Mouse (Mus musculus) layer of hippocampus, postnatal 10 days (tissue): ENCODE data around the gene Serpina6. TPM values are rescaled to one million over a fixed set of nuclear protein-coding genes. Genes with fewer than 3 reads are reported as not detected.
A peak's percentile ranks its signal among the peaks of the same experiment; 100 is the strongest.
"Not testable (repeated sequence)": the region's sequence is repeated elsewhere in the genome, so short reads cannot be mapped to it uniquely, and the experiment has no call there.

Experiments used
- DNase-seq, 2 experiments: peaks; one replicate each; pipeline ENCODE4 v3.0.0; 2021; ENCODE audit warnings: low spot score in 2 of 2
- long read RNA-seq: library from polyadenylated mRNA; stranded (forward); transcript quantifications from one replicate; pipeline ENCODE4 v2.0.0, GENCODE M21; 2023
- total RNA-seq, 2 experiments: library from RNA; stranded (reverse); gene quantifications; 2 replicates each; pipeline ENCODE4 v1.2.3; 2021

Serpina6 gene
- total RNA-seq, result not detected
- long read RNA-seq, result 0 reads

DNA sequence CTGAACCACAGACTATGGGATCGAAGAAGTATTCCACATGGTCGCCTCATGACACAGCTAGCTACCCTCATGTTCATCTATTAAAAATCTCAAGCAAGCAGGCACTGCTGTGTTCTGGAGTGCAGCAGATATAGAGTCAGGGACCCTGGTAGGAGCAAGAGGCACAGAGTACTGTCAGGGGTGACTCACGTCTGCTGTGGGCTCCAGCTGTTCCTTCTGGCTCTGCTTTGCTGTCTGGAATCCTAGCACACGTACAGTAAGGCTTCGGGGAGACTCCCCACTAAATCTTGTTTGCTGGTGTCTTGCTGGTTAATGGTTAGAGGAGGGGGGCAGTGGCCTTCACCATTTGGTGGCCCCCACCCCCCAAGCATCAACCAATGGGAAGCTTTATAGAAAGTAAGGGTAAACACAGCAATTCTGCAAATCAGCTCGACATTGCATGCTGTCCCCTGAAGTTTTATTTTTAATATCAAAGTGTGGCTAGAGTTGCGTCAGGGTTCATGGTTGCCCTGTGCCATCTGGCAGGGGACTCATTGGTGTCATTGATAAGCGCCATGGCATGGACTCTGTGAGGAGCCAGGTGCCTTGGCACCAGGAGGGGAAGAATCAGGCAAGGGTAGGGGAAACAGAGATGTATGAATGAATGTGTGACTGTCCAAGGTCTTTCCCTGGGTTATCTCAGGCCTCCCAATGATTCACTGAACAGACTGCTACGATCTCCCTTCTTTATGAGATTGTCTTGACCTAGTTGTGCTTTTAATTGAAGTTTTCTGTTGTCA, at the start of gene Serpina6:
Serpina6 (minus strand) TSS at position 365 of the 779 bp plus-strand sequence.
- DNase-seq, result no peak

- DNase-seq, result no peak
Observed at GRCm38 (mm10) chr12:103706113-103706512, 49.1 kb upstream of the Serpina6 start.

DNA sequence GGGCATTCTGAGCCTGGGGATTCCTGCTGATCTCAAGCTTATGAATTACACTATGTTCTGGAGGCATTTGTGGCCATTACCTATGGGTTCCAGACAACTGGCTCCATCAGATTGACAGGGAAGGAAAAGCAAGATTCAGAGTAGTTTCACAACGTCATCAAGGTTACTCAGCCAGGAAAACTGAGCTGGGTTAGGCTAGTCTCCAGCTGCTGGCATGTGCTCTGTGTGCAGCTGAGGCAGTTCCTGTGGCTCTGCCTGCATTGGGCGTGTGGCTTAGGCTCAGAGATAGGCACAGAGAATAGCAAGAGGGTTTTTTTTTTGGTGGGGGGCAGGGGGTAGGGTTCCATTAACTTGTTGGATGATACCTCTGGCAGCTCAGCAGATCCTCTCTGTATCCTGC, 48.5 kb upstream of the Serpina6 start:
- DNase-seq, result no peak

DNA sequence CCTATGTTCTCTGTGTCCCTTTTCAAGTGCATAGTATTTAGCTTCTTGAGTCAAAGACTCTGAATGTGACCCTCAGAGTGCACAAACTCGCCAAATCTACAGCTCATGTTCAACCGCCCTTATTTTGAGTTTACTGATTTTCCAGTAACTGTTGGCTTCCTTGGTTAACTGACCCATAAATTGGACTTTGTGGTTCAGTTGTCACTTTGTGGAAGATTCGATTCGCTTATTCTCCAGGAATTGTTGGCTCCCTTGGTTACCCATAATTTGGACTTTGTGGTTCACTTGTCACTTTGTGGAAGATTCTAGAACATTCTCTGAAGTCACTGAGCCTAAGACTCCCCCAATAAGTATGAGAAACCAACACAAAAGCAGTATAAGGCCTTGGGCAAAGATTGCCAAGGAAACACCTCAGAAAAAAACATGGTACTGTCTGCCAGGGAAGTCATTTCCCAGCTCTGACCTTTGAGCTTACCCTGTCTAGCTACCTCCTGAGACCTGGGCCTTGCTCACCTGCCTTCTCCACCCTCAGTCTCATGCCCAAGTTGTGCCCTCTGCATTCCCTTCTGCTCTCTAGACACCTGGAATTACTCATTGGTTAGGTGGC, 43.2 kb upstream of the Serpina6 start:
- DNase-seq, result no peak

DNA sequence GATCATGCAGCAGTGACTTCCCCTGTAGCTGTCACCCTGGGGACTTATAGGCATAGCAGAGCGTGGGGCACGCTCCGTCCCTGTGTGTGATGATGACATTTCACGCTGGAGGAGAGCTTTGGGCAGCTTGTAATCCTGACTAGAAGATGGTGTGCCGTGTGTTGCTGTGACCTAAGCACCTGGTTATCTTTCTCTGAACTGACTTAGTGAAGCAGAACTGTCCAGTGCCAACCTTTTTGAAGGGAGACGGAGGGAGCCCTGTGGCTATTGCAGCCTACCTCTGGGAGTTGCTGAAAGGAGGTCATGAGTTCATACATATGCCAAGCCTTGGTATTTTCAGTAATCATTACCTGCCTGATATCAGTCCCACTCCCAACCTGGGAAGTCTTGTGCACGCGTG, 38.4 kb upstream of the Serpina6 start, which contains the start of gene Serpina1f:
Serpina1f (minus strand) TSS at position 101 of the 400 bp plus-strand sequence.
- DNase-seq, result no peak

DNA sequence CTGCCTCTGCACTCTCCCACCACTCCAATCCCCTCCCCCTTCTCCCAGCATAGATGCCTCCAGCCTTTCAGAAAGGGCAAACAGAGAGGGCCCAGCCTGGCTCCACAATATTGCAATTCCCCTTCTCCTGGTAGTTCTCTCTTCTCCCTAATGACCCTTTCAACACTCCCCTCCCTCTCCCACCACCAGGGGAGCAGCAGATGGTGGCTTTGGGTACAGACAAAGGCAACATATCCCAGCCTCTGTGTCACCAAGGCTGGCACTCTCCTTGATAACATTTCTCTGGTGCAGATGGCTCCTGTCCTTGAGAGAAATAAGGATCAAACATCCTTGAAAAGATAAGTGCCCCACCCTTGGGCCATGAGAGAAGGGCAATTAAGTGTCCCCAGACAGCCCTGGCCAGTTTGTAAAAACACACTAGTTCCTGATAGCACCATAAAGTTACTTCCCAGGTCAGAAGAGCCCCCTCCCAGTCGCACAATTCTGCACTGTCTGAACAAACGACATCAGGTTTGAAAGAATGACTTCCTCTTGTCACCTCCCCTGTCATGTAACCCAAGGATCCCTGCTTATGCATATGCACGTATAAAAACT, 31.3 kb upstream of the Serpina6 start:
- no peak for DNase-seq

DNA sequence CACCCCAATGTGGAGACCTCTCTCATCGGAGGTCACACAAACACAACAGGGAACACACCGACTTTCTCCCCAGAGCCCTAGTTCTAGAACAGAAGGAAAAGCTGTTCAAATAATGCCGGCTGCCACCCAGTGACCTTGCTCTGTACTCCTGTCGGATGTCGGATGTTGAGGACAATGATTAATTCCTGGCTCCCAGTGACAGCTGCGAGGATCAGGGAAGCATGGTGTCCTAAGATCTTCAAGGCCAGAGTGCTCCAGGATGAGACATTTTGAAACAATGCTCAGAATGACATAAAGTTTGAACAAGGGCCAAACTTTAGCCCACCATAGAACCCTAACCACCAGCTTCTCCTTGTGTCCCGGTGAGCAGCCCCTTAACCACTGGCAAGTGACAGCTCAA, 30.0 kb upstream of the Serpina6 start:
- no peak for DNase-seq

DNA sequence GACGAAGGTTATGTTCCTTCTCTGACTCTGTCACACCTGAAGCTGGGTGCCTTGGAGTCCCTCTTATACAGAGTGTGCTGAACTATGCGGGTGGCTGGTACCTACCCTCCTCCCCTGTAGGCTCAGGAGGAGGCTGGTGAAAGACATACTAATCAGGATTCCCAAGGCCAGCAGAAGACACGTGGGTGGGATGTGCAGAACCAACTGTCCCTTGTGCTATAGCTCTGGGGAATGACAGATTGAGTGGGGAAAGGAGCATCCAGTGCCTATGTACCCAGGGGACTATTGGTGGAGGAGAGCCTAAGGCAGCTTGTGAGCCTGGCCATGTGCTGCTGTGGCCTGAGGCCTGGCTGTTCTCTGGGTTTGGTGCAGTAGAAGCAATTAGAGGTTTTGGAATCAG, 29.0 kb upstream of the Serpina6 start:
- no peak for DNase-seq

DNA sequence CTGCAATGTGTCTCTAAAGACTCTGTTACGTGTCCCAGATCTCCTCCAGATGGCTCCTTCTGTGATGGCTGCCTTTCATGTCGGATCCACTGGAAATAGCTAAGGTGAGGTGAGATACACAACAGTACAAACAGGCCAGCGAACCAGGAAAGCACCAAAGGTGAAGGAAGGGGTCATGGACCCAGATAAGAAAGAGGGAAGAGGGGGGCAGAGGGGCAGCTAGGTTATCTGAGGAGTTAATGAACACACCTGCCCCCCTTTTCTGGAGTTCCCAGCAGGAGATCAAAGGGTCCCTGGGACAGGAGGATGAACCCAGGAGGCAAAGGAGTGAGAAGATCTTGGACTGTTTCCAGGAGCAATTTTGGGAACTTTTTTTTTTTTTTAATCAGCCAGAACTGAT, 28.4 kb upstream of the Serpina6 start:
- no peak for DNase-seq

GRCm38 (mm10) chr12:103683775-103684174, 26.8 kb upstream of the Serpina6 start:
- DNase-seq, result no peak

GRCm38 (mm10) chr12:103681739-103682138, 24.7 kb upstream of the Serpina6 start:
- no peak for DNase-seq

DNA sequence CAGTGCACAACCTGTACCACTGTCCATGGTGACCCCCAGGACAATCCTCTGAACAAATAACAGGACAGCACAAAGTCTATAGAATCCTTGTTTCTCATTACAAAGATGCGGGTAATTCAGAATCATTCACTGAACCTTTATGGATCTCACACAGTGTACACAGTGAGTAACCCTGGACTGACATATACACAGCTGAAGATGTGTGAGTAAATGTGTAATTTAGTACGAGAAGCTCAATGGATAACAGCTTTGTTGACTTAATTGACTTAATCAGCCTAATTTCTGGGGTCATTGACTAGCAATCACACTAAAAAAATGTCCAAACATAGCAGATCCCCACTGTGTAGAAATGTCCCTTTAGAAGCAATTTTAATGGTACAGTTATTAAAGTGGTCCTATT, 24.2 kb upstream of the Serpina6 start:
- no peak for DNase-seq

- DNase-seq, result not testable (repeated sequence)
Observed at GRCm38 (mm10) chr12:103679853-103680252, 22.8 kb upstream of the Serpina6 start.

DNA sequence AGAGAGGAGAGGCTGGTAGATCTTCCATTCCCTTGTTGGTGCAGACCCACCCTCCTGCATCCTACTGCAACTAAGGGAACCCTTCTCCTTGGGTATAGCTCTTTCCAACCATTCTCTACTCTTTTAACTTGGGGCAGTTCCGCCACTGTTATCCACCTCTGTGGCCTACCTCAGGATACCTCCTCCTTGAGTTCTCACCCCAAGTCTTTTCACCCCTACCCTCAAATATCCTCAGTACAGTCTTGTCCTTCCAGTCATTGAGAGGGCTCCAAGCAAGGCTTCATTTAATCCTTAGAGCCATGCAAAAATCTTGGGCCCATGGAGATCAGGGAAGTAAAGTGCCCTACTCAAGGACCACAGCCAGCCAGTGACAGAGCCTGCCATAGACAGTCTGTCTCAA, 19.0 kb upstream of the Serpina6 start, which contains the start of gene Serpina16:
Serpina16 (minus strand) TSS at position 101 of the 400 bp plus-strand sequence.
- no peak for DNase-seq

DNA sequence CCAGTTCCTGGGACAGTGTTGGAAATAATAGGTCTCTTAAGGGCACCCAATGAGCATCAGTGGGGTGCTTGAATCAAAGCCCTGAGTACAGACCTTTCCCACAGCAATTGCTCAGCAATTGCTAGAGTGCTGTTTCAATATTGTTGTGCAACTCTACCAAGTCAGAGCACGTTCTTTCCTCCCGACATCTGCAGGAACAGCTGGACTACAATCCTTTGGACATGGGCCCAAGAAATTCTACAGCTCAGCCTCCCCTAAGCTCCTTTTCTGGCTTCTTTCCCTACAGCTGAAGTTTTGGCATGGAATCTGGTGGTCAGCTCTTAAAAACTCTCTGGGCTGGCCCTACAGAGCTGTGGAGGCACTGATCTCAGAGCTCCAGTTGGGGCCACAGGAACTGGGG, 16.2 kb upstream of the Serpina6 start:
- DNase-seq, result no peak

DNA sequence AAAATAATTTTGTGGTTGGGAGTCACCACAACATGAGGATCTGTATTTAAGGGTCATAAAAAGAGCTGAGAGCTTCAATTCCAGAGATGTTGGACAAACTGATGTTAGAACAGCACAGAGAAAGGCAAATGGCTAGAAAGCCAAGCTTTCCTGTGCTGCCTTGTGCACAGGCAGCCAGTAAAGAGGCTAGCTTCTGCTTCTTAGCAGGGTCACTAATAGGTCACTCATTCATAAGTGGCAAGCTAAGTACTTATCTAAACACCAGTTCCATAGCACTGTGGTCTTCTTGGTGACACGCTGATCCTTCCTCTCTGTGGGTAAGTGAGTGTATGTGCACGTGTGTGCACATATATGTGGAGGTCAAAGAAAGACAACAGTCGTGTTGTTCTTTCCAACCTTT, 14.5 kb upstream of the Serpina6 start:
- DNase-seq, result no peak

DNA sequence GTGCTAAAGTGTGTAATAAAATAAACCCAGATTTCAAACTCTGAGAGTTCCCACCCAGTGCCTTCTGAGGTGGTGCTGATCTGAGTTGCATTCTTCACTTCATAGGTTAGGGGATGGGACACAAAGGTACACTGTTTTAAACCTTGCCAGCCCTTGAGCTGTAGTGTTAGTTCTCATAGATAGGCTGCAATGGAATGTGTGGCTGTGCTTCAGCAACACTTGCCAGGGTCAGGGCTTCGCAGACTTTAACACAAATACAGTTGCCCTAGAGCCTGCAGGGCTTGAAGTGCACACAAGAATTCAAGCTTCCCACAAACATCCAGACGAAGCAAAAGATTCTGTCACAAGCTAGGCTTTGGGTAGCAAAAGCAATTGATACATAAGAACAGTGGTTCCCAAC, 14.0 kb upstream of the Serpina6 start:
- DNase-seq, result no peak

DNA sequence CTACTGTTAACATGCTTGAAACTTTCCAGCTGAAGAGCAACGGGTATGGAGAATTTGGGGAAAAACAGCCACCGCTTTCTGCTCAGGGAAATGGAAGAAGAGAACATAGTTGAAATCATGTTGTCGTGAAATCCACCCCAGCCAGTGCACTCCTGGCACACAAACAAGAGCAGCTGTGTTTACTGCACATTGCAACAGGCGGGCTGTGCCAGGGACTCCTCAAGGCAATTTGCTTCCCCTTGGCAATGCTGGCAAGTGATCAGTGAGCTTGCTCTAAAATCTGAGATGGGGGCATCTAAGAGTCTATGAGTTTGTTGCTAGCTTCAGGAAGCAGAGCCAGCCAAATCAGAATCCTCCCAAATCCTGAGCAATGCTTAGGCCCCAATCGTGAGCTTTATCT, 13.3 kb upstream of the Serpina6 start:
- DNase-seq, result peak; percentile 46 to 59

DNA sequence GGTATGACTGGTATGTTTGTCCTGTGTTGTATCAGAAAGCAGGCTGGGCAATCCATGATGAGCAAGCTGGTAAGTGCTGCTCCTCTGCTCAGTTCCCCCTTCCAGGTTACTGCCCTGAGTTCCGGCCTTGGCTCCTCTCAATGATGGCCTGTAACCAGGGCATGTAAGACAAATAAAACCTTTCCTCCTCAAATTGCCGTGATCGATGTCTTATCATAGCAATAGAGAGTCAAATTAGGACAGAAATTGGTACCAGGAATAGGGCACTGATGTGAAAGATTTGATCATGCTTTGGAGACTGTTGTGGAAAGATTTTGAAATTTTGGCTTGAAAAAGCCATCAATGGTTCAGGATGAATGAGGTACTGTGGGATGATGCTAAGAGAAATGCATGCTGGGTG, 8.3 kb upstream of the Serpina6 start:
- no peak for DNase-seq

DNA sequence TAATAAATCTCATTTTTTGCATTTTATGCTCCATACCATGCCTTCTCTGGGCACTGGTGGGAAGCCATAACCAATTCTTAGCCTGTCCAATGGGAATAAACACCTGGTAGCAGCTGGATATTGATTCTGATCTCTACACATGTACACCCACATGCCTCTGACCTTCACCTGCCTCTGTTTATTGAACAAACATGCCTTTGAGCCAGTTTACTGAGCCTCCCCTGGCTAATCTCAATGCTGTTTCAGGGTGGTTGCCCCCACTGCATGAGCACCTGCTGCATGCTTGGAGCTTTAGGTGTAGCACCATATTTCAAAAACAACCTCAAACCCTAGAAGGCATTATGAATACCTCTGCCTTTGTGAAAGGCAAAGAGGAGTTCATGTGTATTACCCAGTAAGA, 5.0 kb upstream of the Serpina6 start:
- DNase-seq, result not testable (repeated sequence)

DNA sequence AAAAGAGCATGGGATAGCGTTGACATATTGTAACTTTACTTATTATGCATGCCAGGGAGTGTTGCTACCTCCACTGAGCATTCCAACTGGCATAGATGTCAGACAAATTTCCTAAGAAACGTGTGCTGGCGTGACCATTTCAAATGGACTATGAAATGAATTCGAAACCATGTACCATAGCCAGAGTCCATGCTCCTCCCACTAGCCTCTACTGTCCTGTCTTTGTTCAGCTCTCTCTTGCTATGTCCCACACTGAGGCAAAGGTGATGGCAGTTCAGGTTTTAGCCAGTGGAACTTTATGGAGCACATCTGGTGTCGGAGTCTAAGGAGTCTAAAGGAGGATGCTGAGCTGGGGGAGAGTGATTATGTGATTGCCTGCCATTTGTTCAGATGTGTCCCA, 3.1 kb upstream of the Serpina6 start:
- DNase-seq, result no peak

- DNase-seq, result no peak
Observed at GRCm38 (mm10) chr12:103659171-103659570, 2.2 kb upstream of the Serpina6 start.
